Mouse (Mus musculus) liver, adult 2 months (tissue): ENCODE results near the gene Apom.

Experiments used
- CTCF ChIP-seq: fragments of 200-500 bp; IDR thresholded peaks from 2 replicates; pipeline ENCODE4 v1.5.1; 2011; ENCODE audit warnings: low read depth, low read length, control low read depth
- POLR2A ChIP-seq: fragments of 200-500 bp; IDR thresholded peaks from 2 replicates; pipeline ENCODE4 v1.6.1; 2011; ENCODE audit warnings: low read length, control low read depth; ENCODE audit not compliant: insufficient read depth; ENCODE audit errors: extremely low read depth

GRCm38 (mm10) chr17:35162730-35163129 is 30.9 kb upstream of the Apom start:
- no peak for TF ChIP-seq CTCF
- TF ChIP-seq POLR2A, result no peak
